Mouse (Mus musculus) liver, embryonic 14.5 days (tissue): Measurements from ENCODE around the gene Ssu72. TPM values are rescaled to one million over a fixed set of nuclear protein-coding genes. Genes with fewer than 3 reads are reported as not detected.
A peak's percentile ranks its signal among the peaks of the same experiment; 100 is the strongest.

Source experiments
- ATAC-seq: fragments of 200-750 bp; cut with Nextera tagmentation; 2 replicates; pipeline ENCODE4 v1.8.0; 2017; ENCODE audit warnings: moderate number of reproducible peaks, mild to moderate bottlenecking, moderate library complexity; ENCODE audit not compliant: insufficient read depth
- DNase-seq, 3 experiments: peaks; one replicate each; pipeline ENCODE4 v3.0.0-alpha.2; 2012 to 2013; ENCODE audit warnings: low read depth in 3 of 3, low spot score in 3 of 3
- H3K27ac ChIP-seq: fragments of 300-500 bp; sonication (generic); 2 replicates; pipeline ENCODE4 v1.5.1; 2014; ENCODE audit warnings: moderate library complexity, mild to moderate bottlenecking, control low read depth, inconsistent platforms
- H3K27me3 ChIP-seq: fragments of 300-500 bp; sonication (generic); 2 replicates; pipeline ENCODE4 v1.6.1; 2014; ENCODE audit warnings: mild to moderate bottlenecking, low read length, moderate library complexity; ENCODE audit not compliant: control insufficient read depth, insufficient read depth
- H3K36me3 ChIP-seq: fragments of 300-500 bp; sonication (generic); replicated peaks from 2 replicates; pipeline ENCODE4 v1.6.1; 2014; ENCODE audit warnings: low read depth; ENCODE audit not compliant: control insufficient read depth, insufficient read depth
- H3K4me1 ChIP-seq, 2 experiments: fragments of 200-500 bp in 1 of 2; fragments of 300-500 bp in 1 of 2; sonication (generic) in 1 of 2; replicated peaks; 2 replicates each; pipeline ENCODE4 v1.6.1; 2012 to 2014; ENCODE audit warnings: antibody characterized with exemption in 1 of 2, inconsistent platforms in 1 of 2, low read length in 1 of 2; ENCODE audit not compliant: control insufficient read depth in 2 of 2, insufficient read depth in 2 of 2
- H3K4me2 ChIP-seq: fragments of 300-500 bp; sonication (generic); 2 replicates; pipeline ENCODE4 v1.6.1; 2014; ENCODE audit warnings: low read depth, mild to moderate bottlenecking, control low read depth, moderate library complexity
- H3K4me3 ChIP-seq, 2 experiments: fragments of 200-500 bp in 1 of 2; fragments of 300-500 bp in 1 of 2; sonication (generic) in 1 of 2; 2 replicates each; pipeline ENCODE4 v1.5.1; 2012 to 2014; ENCODE audit warnings: low read depth in 2 of 2, low read length in 2 of 2, mild to moderate bottlenecking in 2 of 2, control low read depth in 1 of 2, inconsistent platforms in 1 of 2, moderate library complexity in 1 of 2; ENCODE audit not compliant: insufficient read depth in 1 of 2
- H3K9ac ChIP-seq: fragments of 300-500 bp; sonication (generic); replicated peaks from 2 replicates; pipeline ENCODE4 v1.6.1; 2014; ENCODE audit warnings: mild to moderate bottlenecking, control low read depth, moderate library complexity
- H3K9me3 ChIP-seq: fragments of 300-500 bp; sonication (generic); 2 replicates; pipeline ENCODE4 v1.6.1; 2016; ENCODE audit warnings: low read length, mixed read lengths; ENCODE audit not compliant: control insufficient read depth
- CTCF ChIP-seq: IDR thresholded peaks from 2 replicates; pipeline ENCODE4 v1.5.1; 2016; ENCODE audit warnings: antibody characterized with exemption, low read depth, control low read depth
- EP300 ChIP-seq: IDR thresholded peaks from 2 replicates; pipeline ENCODE4 v1.6.1; 2016; ENCODE audit warnings: antibody characterized with exemption, low read depth
- WGBS: fragments of 180-500 bp; shearing (Covaris S2); extraction: QIAGEN DNeasy Blood & Tissue Kit; methylation state at CpG from one replicate; pipeline ENCODE4 v1.1.7; 2014; ENCODE audit not compliant: insufficient replicate concordance; 5-methylcytosine and 5-hydroxymethylcytosine counted together
- polyA plus RNA-seq, 2 experiments: library from polyadenylated mRNA; depleted of rRNA in 1 of 2; stranded (reverse) in 1 of 2; unstranded in 1 of 2; fragments of >200 nt; fragmentation: Nextera tagmentation in 1 of 2; extraction: Ambion mirVana in 1 of 2; gene quantifications; 2 replicates each; pipeline versions ENCODE4 v1.2.1 to v1.2.3; 2012 to 2014

Gene Ssu72
- polyA plus RNA-seq (2012; rRNA removed) (38.6 and 39.5 TPM in 2 replicates), polyA plus RNA-seq (2014; fragmentation: Nextera tagmentation; extraction: Ambion mirVana) (53.9 and 56.9 TPM in 2 replicates)

DNA sequence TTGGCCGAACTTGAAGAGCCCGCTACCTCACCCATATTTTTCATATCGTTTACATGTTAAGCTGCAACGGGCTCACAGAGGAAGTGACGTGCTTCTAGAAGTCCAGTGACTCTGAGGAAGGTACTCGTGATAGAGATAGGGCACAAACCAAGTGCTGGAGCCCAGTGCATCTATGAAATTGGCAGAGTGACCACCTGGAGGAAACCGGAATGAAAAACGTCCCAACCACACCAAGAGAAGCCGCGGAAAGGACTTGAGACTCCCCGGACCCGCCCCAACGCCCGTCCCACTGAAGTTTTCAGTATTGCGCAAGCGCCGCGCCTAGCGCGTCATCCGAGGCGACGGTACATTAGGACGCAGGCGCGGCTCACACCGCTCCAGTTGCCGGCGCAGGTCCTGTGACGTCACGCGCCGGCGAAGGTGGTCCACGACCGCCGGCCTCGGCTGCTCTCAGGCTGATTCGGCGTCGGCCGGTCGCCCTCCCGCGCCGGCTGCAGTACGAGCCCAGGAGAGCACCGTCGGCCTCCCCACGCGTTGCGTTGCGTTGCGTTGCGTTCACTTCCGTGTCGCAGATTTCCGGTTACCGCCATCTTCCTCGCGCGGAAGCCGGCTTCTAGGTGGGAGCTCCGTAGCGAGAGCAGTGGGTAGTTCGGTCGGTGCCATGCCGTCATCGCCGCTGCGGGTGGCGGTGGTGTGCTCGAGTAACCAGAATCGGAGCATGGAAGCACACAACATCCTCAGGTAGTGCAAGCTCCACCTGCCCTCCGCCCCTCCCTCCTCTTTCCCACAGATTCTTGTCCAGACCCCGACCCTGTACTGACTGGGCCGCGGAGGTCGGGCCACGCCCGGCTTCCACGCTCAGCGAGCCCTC lies at the start of gene Ssu72:
Gene Ssu72 (plus strand): TSS at position 80 of the 871 bp plus-strand sequence.
- Histone ChIP-seq H3K9me3 (no peaks in the 10 kb centered on the region), H3K9ac (peak within 1 kb of the TSS; percentile 84), H3K4me1 (peaks cover 5 to 10% of the 10 kb centered on the region in 2 experiments), H3K4me2 (peak within 1 kb of the TSS; percentile 93), H3K27me3 (no peaks in the 10 kb centered on the region), H3K27ac (peak within 1 kb of the TSS; percentile 87), H3K4me3 (peak within 1 kb of the TSS; percentile 78 to 80), H3K36me3 (no peaks in the 10 kb centered on the region)
- DNase-seq, result peak; percentile 87 to 89 (median 87)
- TF ChIP-seq CTCF, result 0 out of 2 replicates have a peak, but pooled peaks have one; percentile 9
- no peak for TF ChIP-seq EP300
- under 1% methylated on average over 83 of the region's 83 CpGs for WGBS
- ATAC-seq, result peak; percentile 94

DNA sequence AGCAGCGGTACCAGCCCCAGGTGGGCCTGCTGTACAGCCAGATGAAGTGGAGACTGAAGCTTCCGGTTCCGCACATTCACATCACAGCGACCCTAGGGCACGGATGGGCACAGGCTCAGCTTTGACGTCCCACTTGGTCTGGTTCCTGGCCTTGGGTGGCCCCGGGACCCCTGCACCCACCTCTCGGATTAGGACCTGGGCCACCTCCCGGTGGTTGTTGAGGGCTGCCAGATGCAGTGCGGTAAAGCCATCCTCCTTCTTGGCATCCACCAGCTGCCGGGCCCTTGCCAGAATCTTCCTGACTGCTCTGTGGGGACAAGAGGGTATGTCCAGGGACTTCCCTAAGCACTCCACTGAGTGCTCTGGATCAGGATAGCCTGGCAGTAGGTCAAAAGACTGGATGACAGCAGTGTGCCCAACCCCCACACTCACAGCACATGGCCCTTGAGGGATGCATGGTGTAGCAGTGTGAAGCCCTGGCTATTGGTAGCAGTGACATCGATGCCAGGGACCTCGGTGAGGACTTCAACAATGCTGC lies 48.3 kb upstream of the Ssu72 start:
- no peaks in the 10 kb centered on the region for H3K4me1 ChIP-seq
- no peak overlapping the region for H3K4me3 ChIP-seq
- no peak overlapping the region for H3K9ac ChIP-seq
- peaks cover 39% of the 10 kb centered on the region for H3K27me3 ChIP-seq
- H3K27ac ChIP-seq, result no peak overlapping the region
- H3K9me3 ChIP-seq, result no peaks in the 10 kb centered on the region
- H3K4me2 ChIP-seq, result no peak overlapping the region
- DNase-seq (no peak), ATAC-seq (no peak)
- TF ChIP-seq CTCF (no peak), EP300 (no peak)
- WGBS, result 82% methylated on average over 13 of the region's 13 CpGs
- no peaks in the 10 kb centered on the region for H3K36me3 ChIP-seq

DNA sequence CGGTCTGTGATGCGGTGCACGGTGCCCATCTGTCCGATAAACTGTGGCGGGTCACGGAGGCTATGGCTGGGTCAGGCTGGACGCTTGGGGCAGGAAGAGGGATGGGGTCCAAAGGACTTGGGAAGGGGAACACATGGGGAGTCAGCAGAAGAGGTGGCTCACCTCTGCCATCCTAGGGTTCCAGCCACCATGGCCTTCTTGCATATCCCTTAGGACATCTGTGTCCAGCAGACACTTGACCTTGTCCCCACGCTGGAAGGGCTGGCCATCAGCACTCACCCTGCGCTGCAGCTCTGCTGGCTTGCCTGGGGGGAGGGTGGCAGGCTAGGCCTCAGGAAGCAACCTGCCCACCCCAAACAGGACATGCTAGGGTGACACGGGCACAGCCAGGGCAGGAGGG lies 45.6 kb upstream of the Ssu72 start:
- Histone ChIP-seq H3K4me1 (no peaks in the 10 kb centered on the region), H3K9me3 (no peaks in the 10 kb centered on the region), H3K4me2 (no peak overlapping the region), H3K9ac (no peak overlapping the region), H3K27me3 (peaks cover 13% of the 10 kb centered on the region), H3K4me3 (no peak overlapping the region), H3K27ac (no peak overlapping the region), H3K36me3 (no peaks in the 10 kb centered on the region)
- no peak for TF ChIP-seq CTCF
- no peak for TF ChIP-seq EP300
- ATAC-seq (no peak), DNase-seq (no peak)
- 79% methylated on average over 10 of the region's 10 CpGs for WGBS

GRCm38 (mm10) chr4:155660641-155661040 lies 44.0 kb upstream of the Ssu72 start:
- TF ChIP-seq CTCF, result no peak
- no peak for TF ChIP-seq EP300
- Histone ChIP-seq H3K4me2 (no peak overlapping the region), H3K27ac (no peak overlapping the region), H3K4me3 (no peak overlapping the region), H3K9ac (no peak overlapping the region), H3K27me3 (no peaks in the 10 kb centered on the region), H3K36me3 (no peaks in the 10 kb centered on the region), H3K9me3 (no peaks in the 10 kb centered on the region), H3K4me1 (no peaks in the 10 kb centered on the region)
- ATAC-seq (no peak), DNase-seq (no peak)
- WGBS, result 76% methylated on average over 12 of the region's 12 CpGs

- no peak overlapping the region for H3K9ac ChIP-seq
- no peak for ATAC-seq
- no peak for DNase-seq
- H3K9me3 ChIP-seq, result no peaks in the 10 kb centered on the region
- no peak overlapping the region for H3K27ac ChIP-seq
- no peak overlapping the region for H3K4me2 ChIP-seq
- peaks cover 3 to 9% of the 10 kb centered on the region in 2 experiments; a peak in 2 of 4 replicates for H3K4me1 ChIP-seq
- no peak overlapping the region for H3K4me3 ChIP-seq
- no peak for TF ChIP-seq CTCF
- no peak for TF ChIP-seq EP300
- no peaks in the 10 kb centered on the region for H3K36me3 ChIP-seq
- no peaks in the 10 kb centered on the region for H3K27me3 ChIP-seq
These were observed 37.7 kb upstream of the Ssu72 start for GRCm38 (mm10) chr4:155666903-155667302.
